ENCODE assay signal across 8 mouse cellular contexts in the genomic region with DNA sequence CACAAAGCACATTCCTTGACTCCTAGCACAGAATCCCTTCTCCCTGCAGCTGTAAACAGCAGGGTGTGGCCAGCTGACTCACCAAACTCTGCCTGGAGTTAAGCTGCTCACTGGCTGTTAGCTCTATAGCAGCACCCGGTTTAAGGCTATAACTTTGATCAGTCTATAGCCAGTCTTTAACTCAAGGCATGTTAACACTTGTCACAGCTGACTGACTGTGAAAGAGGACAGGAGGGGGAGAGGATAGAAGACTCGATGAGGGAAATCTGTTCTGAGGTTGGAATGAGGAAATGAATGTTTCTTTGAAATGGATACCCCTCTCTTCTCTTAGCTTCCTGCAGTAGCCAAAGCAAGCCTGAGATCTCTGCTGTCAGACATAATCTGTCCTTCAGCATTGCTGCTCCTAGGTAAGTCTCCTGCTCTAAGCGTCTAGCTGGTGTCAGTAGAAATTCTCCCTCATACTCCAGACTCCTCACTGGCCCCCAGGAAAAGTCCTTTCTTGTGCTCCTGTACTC. TPM values are rescaled to one million over a fixed set of nuclear protein-coding genes. Genes with fewer than 3 reads are reported as not detected.
DNase-seq lines count a peak whose midpoint lies in the region; ATAC-seq and TF ChIP-seq lines count a peak whose summit lies in the region.

No protein-coding gene starts in this region.

- no peak for TF ChIP-seq POLR2A in bone marrow macrophage, adult 2 months (IDR thresholded peaks at IDR 0.05; ENCODE audit: borderline replicate concordance, low read depth, low read length)

- peak; percentile 20; the same call in 1 of the 2 replicates for ATAC-seq in forebrain, postnatal 0 days
- ATAC-seq in intestine, embryonic 16.5 days, result peak; percentile 96
- ATAC-seq in lung, embryonic 16.5 days (ENCODE audit: low read depth), result peak; percentile 64
- peak; percentile 82 for ATAC-seq in stomach, embryonic 15.5 days (ENCODE audit: insufficient read depth, low FRiP score, low read depth)

- peak overlapping the region; percentile 77 for H3K4me3 ChIP-seq in bone marrow macrophage, adult 2 months (ENCODE audit: insufficient read depth, low read length)
- peak overlapping the region; percentile 37 for H3K4me3 ChIP-seq in forebrain, postnatal 0 days (ENCODE audit: low read depth, low read length)
- peak overlapping the region; percentile 62 for H3K4me3 ChIP-seq in intestine, embryonic 16.5 days (ENCODE audit: low read length)
- H3K4me3 ChIP-seq in lung, embryonic 16.5 days (ENCODE audit: low read length), result peak overlapping the region; percentile 68
- H3K4me3 ChIP-seq in stomach, embryonic 15.5 days (replicated peaks), result peak overlapping the region; percentile 55

- peak overlapping the region; percentile 32 for H3K4me2 ChIP-seq in forebrain, postnatal 0 days (ENCODE audit: low read depth)
- H3K4me2 ChIP-seq in intestine, embryonic 16.5 days (ENCODE audit: low read depth, low read length), result peak overlapping the region; percentile 67
- peak overlapping the region; percentile 68 for H3K4me2 ChIP-seq in lung, embryonic 16.5 days (ENCODE audit: low read depth, low read length)
- H3K4me2 ChIP-seq in stomach, embryonic 15.5 days, result peak overlapping the region; percentile 60

- no peaks in the 10 kb centered on the region for H3K36me3 ChIP-seq in forebrain, postnatal 0 days (ENCODE audit: insufficient read depth)
- H3K36me3 ChIP-seq in intestine, embryonic 16.5 days (ENCODE audit: control insufficient read depth, insufficient read depth, low read length), result no peaks in the 10 kb centered on the region
- H3K36me3 ChIP-seq in lung, embryonic 16.5 days (ENCODE audit: control insufficient read depth, insufficient read depth, low read length), result peaks cover 7% of the 10 kb centered on the region; the same call in 1 of the 2 replicates
- H3K36me3 ChIP-seq in stomach, embryonic 15.5 days, result peaks cover 6% of the 10 kb centered on the region; the same call in 1 of the 2 replicates

- no peaks in the 10 kb centered on the region for H3K9me3 ChIP-seq in forebrain, postnatal 0 days (ENCODE audit: low read length)
- no peaks in the 10 kb centered on the region for H3K9me3 ChIP-seq in intestine, embryonic 16.5 days (ENCODE audit: control insufficient read depth, low read length)
- H3K9me3 ChIP-seq in lung, embryonic 16.5 days (ENCODE audit: control insufficient read depth, low read length), result no peaks in the 10 kb centered on the region
- no peaks in the 10 kb centered on the region for H3K9me3 ChIP-seq in stomach, embryonic 15.5 days

- DNase-seq in kidney, adult 18-20 months, result peak; percentile 11
- no peak for DNase-seq in kidney, adult 11 months
- DNase-seq in forebrain, postnatal 0 days, result no peak
- DNase-seq in cerebellum, postnatal 10 days, result no peak

- 2% methylated on average over 3 of the region's 3 CpGs for WGBS in forebrain, postnatal 0 days
- 5% methylated on average over 3 of the region's 3 CpGs for WGBS in intestine, embryonic 16.5 days
- 6% methylated on average over 3 of the region's 3 CpGs for WGBS in lung, embryonic 16.5 days
- 2% methylated on average over 3 of the region's 3 CpGs for WGBS in stomach, embryonic 15.5 days

- peaks cover 21% of the 10 kb centered on the region for H3K4me1 ChIP-seq in bone marrow macrophage, adult 2 months (ENCODE audit: control insufficient read depth, insufficient read depth, low read length)
- H3K4me1 ChIP-seq in forebrain, postnatal 0 days (ENCODE audit: insufficient read depth), result no peaks in the 10 kb centered on the region
- H3K4me1 ChIP-seq in intestine, embryonic 16.5 days (ENCODE audit: control insufficient read depth, insufficient read depth, low read length), result peaks cover 9% of the 10 kb centered on the region
- H3K4me1 ChIP-seq in lung, embryonic 16.5 days (replicated peaks; ENCODE audit: control insufficient read depth, insufficient read depth, low read length), result peaks cover 4% of the 10 kb centered on the region; the same call in 1 of the 2 replicates
- H3K4me1 ChIP-seq in stomach, embryonic 15.5 days, result peaks cover 11% of the 10 kb centered on the region; the same call in 1 of the 2 replicates

- no peak for TF ChIP-seq CTCF in bone marrow macrophage, adult 2 months (IDR thresholded peaks at IDR 0.05; ENCODE audit: low read depth, low read length)
- no peak for TF ChIP-seq CTCF in forebrain, postnatal 0 days (IDR thresholded peaks at IDR 0.05; ENCODE audit: low read depth)

- H3K27ac ChIP-seq in bone marrow macrophage, adult 2 months (ENCODE audit: insufficient read depth, low read depth, low read length), result peak overlapping the region; percentile 60
- no peak overlapping the region for H3K27ac ChIP-seq in forebrain, postnatal 0 days (ENCODE audit: low read depth, low read length)
- H3K27ac ChIP-seq in intestine, embryonic 16.5 days (ENCODE audit: low read length), result peak overlapping the region; percentile 72; the same call in 1 of the 2 replicates
- no peak overlapping the region for H3K27ac ChIP-seq in lung, embryonic 16.5 days (ENCODE audit: low read length)
- H3K27ac ChIP-seq in stomach, embryonic 15.5 days, result peak overlapping the region; percentile 85

- H3K9ac ChIP-seq in forebrain, postnatal 0 days, result peak overlapping the region; percentile 2; the same call in 1 of the 2 replicates
- H3K9ac ChIP-seq in intestine, embryonic 16.5 days (ENCODE audit: low read depth, low read length), result peak overlapping the region; percentile 59; the same call in 1 of the 2 replicates
- peak overlapping the region; percentile 72 for H3K9ac ChIP-seq in lung, embryonic 16.5 days (ENCODE audit: low read length)
- H3K9ac ChIP-seq in stomach, embryonic 15.5 days, result peak overlapping the region; percentile 26; the same call in 1 of the 2 replicates

- no peaks in the 10 kb centered on the region for H3K27me3 ChIP-seq in forebrain, postnatal 0 days (ENCODE audit: insufficient read depth, low read length)
- no peaks in the 10 kb centered on the region for H3K27me3 ChIP-seq in intestine, embryonic 16.5 days (replicated peaks; ENCODE audit: control insufficient read depth, insufficient read depth, low read length)
- no peaks in the 10 kb centered on the region for H3K27me3 ChIP-seq in lung, embryonic 16.5 days (ENCODE audit: control insufficient read depth, insufficient read depth, low read depth, low read length)
- H3K27me3 ChIP-seq in stomach, embryonic 15.5 days (replicated peaks), result no peaks in the 10 kb centered on the region

RNA-seq across cellular contexts. Expression of a gene that starts 0.9 kb away (rescaled TPM):
- 211 and 230 TPM in 2 replicates for polyA plus RNA-seq in bone marrow macrophage, adult 2 months (2012; ENCODE audit: insufficient read depth, insufficient read length, missing spikeins)
- 6.5 and 7.9 TPM in 2 replicates for total RNA-seq in forebrain, postnatal 0 days (2014; rRNA removed)
- 5.0 and 5.5 TPM in 2 replicates for polyA plus RNA-seq in forebrain, postnatal 0 days (2015; fragmentation: Nextera tagmentation; extraction: Ambion mirVana)
- polyA plus RNA-seq in intestine, embryonic 16.5 days (2015; fragmentation: Nextera tagmentation; extraction: Ambion mirVana), result 15.4 and 16.3 TPM in 2 replicates
- polyA plus RNA-seq in lung, embryonic 16.5 days (2015; fragmentation: Nextera tagmentation; extraction: Ambion mirVana), result 21.1 and 25.4 TPM in 2 replicates
- polyA plus RNA-seq in stomach, embryonic 15.5 days (2015; fragmentation: Nextera tagmentation; extraction: Ambion mirVana), result 21.5 and 21.9 TPM in 2 replicates

RNA-seq across cellular contexts. Expression of a gene that starts 15.5 kb away (rescaled TPM):
- not detected in 2 replicates for polyA plus RNA-seq in bone marrow macrophage, adult 2 months (2012; ENCODE audit: insufficient read depth, insufficient read length, missing spikeins)
- not detected in 2 replicates for total RNA-seq in forebrain, postnatal 0 days (2014; rRNA removed)
- polyA plus RNA-seq in forebrain, postnatal 0 days (2015; fragmentation: Nextera tagmentation; extraction: Ambion mirVana), result not detected in 2 replicates
- polyA plus RNA-seq in intestine, embryonic 16.5 days (2015; fragmentation: Nextera tagmentation; extraction: Ambion mirVana), result not detected in 2 replicates
- polyA plus RNA-seq in lung, embryonic 16.5 days (2015; fragmentation: Nextera tagmentation; extraction: Ambion mirVana), result not detected in 2 replicates
- polyA plus RNA-seq in stomach, embryonic 15.5 days (2015; fragmentation: Nextera tagmentation; extraction: Ambion mirVana), result not detected in 2 replicates

RNA-seq across cellular contexts. Expression of a gene that starts 33.1 kb away (rescaled TPM):
- polyA plus RNA-seq in bone marrow macrophage, adult 2 months (2012; ENCODE audit: insufficient read depth, insufficient read length, missing spikeins), result 1.5 and 2.6 TPM in 2 replicates
- under 0.01 and 0.14 TPM in 2 replicates for total RNA-seq in forebrain, postnatal 0 days (2014; rRNA removed)
- polyA plus RNA-seq in forebrain, postnatal 0 days (2015; fragmentation: Nextera tagmentation; extraction: Ambion mirVana), result not detected in 2 replicates
- 0.04 TPM in 1 of 2 replicates, not detected in the other for polyA plus RNA-seq in intestine, embryonic 16.5 days (2015; fragmentation: Nextera tagmentation; extraction: Ambion mirVana)
- not detected in 2 replicates for polyA plus RNA-seq in lung, embryonic 16.5 days (2015; fragmentation: Nextera tagmentation; extraction: Ambion mirVana)
- 0.04 and 0.08 TPM in 2 replicates for polyA plus RNA-seq in stomach, embryonic 15.5 days (2015; fragmentation: Nextera tagmentation; extraction: Ambion mirVana)

RNA-seq across cellular contexts. Expression of a gene that starts 44.6 kb away (rescaled TPM):
- polyA plus RNA-seq in bone marrow macrophage, adult 2 months (2012; ENCODE audit: insufficient read depth, insufficient read length, missing spikeins), result not detected in 2 replicates
- total RNA-seq in forebrain, postnatal 0 days (2014; rRNA removed), result not detected in 2 replicates
- not detected in 2 replicates for polyA plus RNA-seq in forebrain, postnatal 0 days (2015; fragmentation: Nextera tagmentation; extraction: Ambion mirVana)
- not detected in 2 replicates for polyA plus RNA-seq in intestine, embryonic 16.5 days (2015; fragmentation: Nextera tagmentation; extraction: Ambion mirVana)
- not detected in 2 replicates for polyA plus RNA-seq in lung, embryonic 16.5 days (2015; fragmentation: Nextera tagmentation; extraction: Ambion mirVana)
- polyA plus RNA-seq in stomach, embryonic 15.5 days (2015; fragmentation: Nextera tagmentation; extraction: Ambion mirVana), result not detected in 2 replicates

RNA-seq across cellular contexts. Expression of a gene that starts 53.3 kb away (rescaled TPM):
- not detected in 2 replicates for polyA plus RNA-seq in bone marrow macrophage, adult 2 months (2012; ENCODE audit: insufficient read depth, insufficient read length, missing spikeins)
- not detected in 2 replicates for total RNA-seq in forebrain, postnatal 0 days (2014; rRNA removed)
- not detected in 2 replicates for polyA plus RNA-seq in forebrain, postnatal 0 days (2015; fragmentation: Nextera tagmentation; extraction: Ambion mirVana)
- polyA plus RNA-seq in intestine, embryonic 16.5 days (2015; fragmentation: Nextera tagmentation; extraction: Ambion mirVana), result not detected in 2 replicates
- polyA plus RNA-seq in lung, embryonic 16.5 days (2015; fragmentation: Nextera tagmentation; extraction: Ambion mirVana), result not detected in 2 replicates
- polyA plus RNA-seq in stomach, embryonic 15.5 days (2015; fragmentation: Nextera tagmentation; extraction: Ambion mirVana), result not detected in 2 replicates

Comparison
In these comparisons a context has a peak if more than half of its experiments do, and no peak if none do; other contexts are left out.
1. H3K27ac ChIP-seq: peak in bone marrow macrophage, adult 2 months (single experiment), intestine, embryonic 16.5 days (single experiment) and stomach, embryonic 15.5 days (single experiment); none in forebrain, postnatal 0 days (single experiment) and lung, embryonic 16.5 days (single experiment).
2. ATAC-seq: peak in every context shown above with its lines; median percentile 96 in intestine, embryonic 16.5 days; 82 in stomach, embryonic 15.5 days; 64 in lung, embryonic 16.5 days; 20 in forebrain, postnatal 0 days.
3. H3K9ac ChIP-seq: peak in every context shown above with its lines; median percentile 72 in lung, embryonic 16.5 days; 59 in intestine, embryonic 16.5 days; 26 in stomach, embryonic 15.5 days; 2 in forebrain, postnatal 0 days.
4. Peak in every context shown above with its lines, with median percentiles within 50 percentile points of each other: H3K4me3 ChIP-seq and H3K4me2 ChIP-seq.